Mouse (Mus musculus): ENCODE measurements around the gene Frmd4a. TPM values are rescaled to one million over a fixed set of nuclear protein-coding genes. Genes with fewer than 3 reads are reported as not detected.

The Frmd4a gene
- total and polyA plus RNA-seq, 3 experiments = 32.6 to 55.7 (median 43.6) TPM

DNA sequence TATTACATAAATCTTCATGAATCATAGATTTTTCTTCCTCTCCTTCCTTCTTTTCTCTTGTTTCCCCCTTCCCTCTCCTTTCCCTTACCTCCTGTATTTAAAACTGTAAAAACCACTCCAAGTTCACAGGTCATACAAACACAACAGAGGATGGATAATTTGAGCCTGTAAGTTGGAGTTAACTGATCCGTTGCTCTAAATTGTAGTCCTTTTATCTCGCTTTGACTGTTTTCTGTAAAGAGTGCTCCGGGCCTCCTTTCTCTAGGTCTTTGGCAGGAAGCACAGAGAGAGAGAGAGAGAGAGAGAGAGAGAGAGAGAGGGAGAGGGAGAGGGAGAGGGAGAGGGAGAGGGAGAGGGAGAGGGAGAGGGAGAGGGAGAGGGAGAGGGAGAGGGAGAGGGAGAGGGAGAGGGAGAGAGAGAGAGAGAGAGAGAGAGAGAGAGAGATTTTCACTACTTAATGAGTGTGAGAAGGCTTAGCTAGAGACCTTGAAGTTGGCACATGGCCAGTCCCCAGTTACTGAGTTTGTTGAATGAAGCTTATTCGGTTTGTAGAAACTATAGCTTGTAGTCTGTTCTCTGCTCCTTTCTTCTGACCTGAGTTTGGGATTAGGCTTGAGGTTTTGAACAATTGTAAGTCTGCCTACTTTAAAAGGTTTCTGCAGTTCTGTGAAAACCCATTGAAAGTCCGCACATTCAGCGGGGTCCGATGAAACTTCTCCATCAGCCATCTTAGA, 499.5 kb downstream of the Frmd4a start:
- H3K9me3 ChIP-seq (replicated peaks) = no peaks in the 10 kb centered on the region
- H3K4me1 ChIP-seq (ENCODE audit: insufficient read depth, low read depth, low read length) = no peaks in the 10 kb centered on the region
- H3K27me3 ChIP-seq (ENCODE audit: insufficient read depth, low read length) = peaks cover 25% of the 10 kb centered on the region
- no peaks in the 10 kb centered on the region for H3K36me3 ChIP-seq (replicated peaks)
- ATAC-seq (ENCODE audit: extremely low read depth, insufficient number of reproducible peaks, low FRiP score, poor library complexity, severe bottlenecking) = no peak
- no peak for DNase-seq (ENCODE audit: low spot score)
- TF ChIP-seq GATA2 (IDR thresholded peaks at IDR 0.05; ENCODE audit: borderline replicate concordance, low read depth, low read length) (no peak), TAL1 (conservative IDR thresholded peaks at IDR 0.05; ENCODE audit: low read depth, low read length) (no peak), CTCF (IDR thresholded peaks at IDR 0.05; ENCODE audit: low read depth, low read length) (no peak), GATA1 (IDR thresholded peaks at IDR 0.05; ENCODE audit: borderline replicate concordance, low read length) (no peak), POLR2AphosphoS5 (IDR thresholded peaks at IDR 0.05; ENCODE audit: insufficient replicate concordance, low read depth, low read length) (no peak)
- H3K4me3 ChIP-seq (ENCODE audit: low read depth, low read length) = no peak overlapping the region

GRCm38 (mm10) chr2:4517553-4518125, 500.1 kb downstream of the Frmd4a start:
- ATAC-seq (ENCODE audit: extremely low read depth, insufficient number of reproducible peaks, low FRiP score, poor library complexity, severe bottlenecking) (no peak), DNase-seq (ENCODE audit: low spot score) (no peak)
- no peaks in the 10 kb centered on the region for H3K36me3 ChIP-seq (replicated peaks)
- H3K4me3 ChIP-seq (ENCODE audit: low read depth, low read length) = no peak overlapping the region
- TF ChIP-seq GATA1 (IDR thresholded peaks at IDR 0.05; ENCODE audit: borderline replicate concordance, low read length) = no peak
- no peak for TF ChIP-seq POLR2AphosphoS5 (IDR thresholded peaks at IDR 0.05; ENCODE audit: insufficient replicate concordance, low read depth, low read length)
- TF ChIP-seq GATA2 (IDR thresholded peaks at IDR 0.05; ENCODE audit: borderline replicate concordance, low read depth, low read length) = no peak
- TF ChIP-seq CTCF (IDR thresholded peaks at IDR 0.05; ENCODE audit: low read depth, low read length) = no peak
- TF ChIP-seq TAL1 (conservative IDR thresholded peaks at IDR 0.05; ENCODE audit: low read depth, low read length) = no peak
- H3K9me3 ChIP-seq (replicated peaks) = no peaks in the 10 kb centered on the region
- peaks cover 24% of the 10 kb centered on the region for H3K27me3 ChIP-seq (ENCODE audit: insufficient read depth, low read length)
- no peaks in the 10 kb centered on the region for H3K4me1 ChIP-seq (ENCODE audit: insufficient read depth, low read depth, low read length)

DNA sequence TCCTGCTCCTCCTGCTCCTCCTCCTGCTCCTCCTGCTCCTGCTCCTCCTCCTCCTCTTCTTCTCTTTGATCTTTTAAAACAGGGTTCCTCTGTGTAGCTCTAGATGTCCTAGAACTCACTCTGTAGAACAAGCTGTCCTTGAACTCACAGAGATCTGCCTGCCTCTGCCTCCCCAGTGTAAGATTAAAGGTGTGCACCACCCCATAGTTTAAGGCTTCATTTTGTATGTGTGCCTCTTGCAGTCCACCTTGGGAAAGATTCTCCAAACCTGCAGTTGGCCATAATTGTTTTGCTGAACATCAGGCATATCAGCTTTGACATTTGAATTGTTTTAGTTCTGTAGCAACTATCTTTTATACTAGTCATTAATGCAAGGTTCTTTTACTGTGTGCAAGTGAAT, 501.0 kb downstream of the Frmd4a start:
- H3K9me3 ChIP-seq (replicated peaks) = no peaks in the 10 kb centered on the region
- H3K27me3 ChIP-seq (ENCODE audit: insufficient read depth, low read length) = peaks cover 23% of the 10 kb centered on the region
- no peak for TF ChIP-seq POLR2AphosphoS5 (IDR thresholded peaks at IDR 0.05; ENCODE audit: insufficient replicate concordance, low read depth, low read length)
- TF ChIP-seq TAL1 (conservative IDR thresholded peaks at IDR 0.05; ENCODE audit: low read depth, low read length) = no peak
- TF ChIP-seq CTCF (IDR thresholded peaks at IDR 0.05; ENCODE audit: low read depth, low read length) = no peak
- TF ChIP-seq GATA2 (IDR thresholded peaks at IDR 0.05; ENCODE audit: borderline replicate concordance, low read depth, low read length) = no peak
- no peak for TF ChIP-seq GATA1 (IDR thresholded peaks at IDR 0.05; ENCODE audit: borderline replicate concordance, low read length)
- H3K4me3 ChIP-seq (ENCODE audit: low read depth, low read length) = no peak overlapping the region
- H3K36me3 ChIP-seq (replicated peaks) = no peaks in the 10 kb centered on the region
- H3K4me1 ChIP-seq (ENCODE audit: insufficient read depth, low read depth, low read length) = no peaks in the 10 kb centered on the region
- ATAC-seq (ENCODE audit: extremely low read depth, insufficient number of reproducible peaks, low FRiP score, poor library complexity, severe bottlenecking) = no peak
- no peak for DNase-seq (ENCODE audit: low spot score)

DNA sequence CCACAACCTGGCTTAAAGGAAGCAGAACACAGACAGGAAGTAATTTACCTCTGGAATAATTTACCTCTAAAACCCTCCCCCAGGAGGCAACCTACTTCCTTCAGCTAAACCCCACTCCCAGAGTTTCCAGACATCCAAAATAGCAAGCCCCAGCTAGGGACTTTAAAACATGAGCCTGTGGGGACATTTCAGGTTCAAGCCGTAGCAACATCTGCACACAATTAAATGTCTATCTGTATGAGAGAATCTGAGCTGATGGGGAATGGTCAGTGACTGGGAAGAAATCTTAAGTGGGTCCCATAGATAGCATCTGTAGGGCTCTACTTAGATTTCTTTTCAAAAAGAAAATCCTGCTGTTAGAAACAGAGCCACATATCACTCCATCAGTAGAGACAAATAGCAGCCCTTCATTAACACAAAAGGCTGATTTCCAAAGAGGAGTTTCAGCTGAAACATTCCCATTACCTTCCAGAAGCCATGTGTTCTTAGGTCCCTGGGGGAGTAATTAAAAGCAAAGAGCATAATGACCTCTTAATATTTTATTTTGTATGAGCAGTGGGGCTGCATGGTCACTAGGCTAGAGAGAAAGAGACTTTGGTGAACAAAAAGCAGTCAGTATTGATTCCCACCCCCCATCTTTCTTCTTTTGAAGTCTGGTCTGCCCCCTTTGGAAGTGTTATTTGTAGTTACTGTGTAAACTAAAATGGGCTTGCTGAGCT, 505.4 kb downstream of the Frmd4a start:
- H3K9me3 ChIP-seq (replicated peaks) = 0 out of 2 replicates have a peak, but pooled peaks cover 2% of the 10 kb centered on the region
- H3K4me3 ChIP-seq (ENCODE audit: low read depth, low read length) = no peak overlapping the region
- H3K27me3 ChIP-seq (ENCODE audit: insufficient read depth, low read length) = 0 out of 2 replicates have a peak, but pooled peaks cover 3% of the 10 kb centered on the region
- no peaks in the 10 kb centered on the region for H3K4me1 ChIP-seq (ENCODE audit: insufficient read depth, low read depth, low read length)
- TF ChIP-seq GATA1 (IDR thresholded peaks at IDR 0.05; ENCODE audit: borderline replicate concordance, low read length) (no peak), GATA2 (IDR thresholded peaks at IDR 0.05; ENCODE audit: borderline replicate concordance, low read depth, low read length) (no peak), POLR2AphosphoS5 (IDR thresholded peaks at IDR 0.05; ENCODE audit: insufficient replicate concordance, low read depth, low read length) (no peak), TAL1 (conservative IDR thresholded peaks at IDR 0.05; ENCODE audit: low read depth, low read length) (no peak), CTCF (IDR thresholded peaks at IDR 0.05; ENCODE audit: low read depth, low read length) (no peak)
- ATAC-seq (ENCODE audit: extremely low read depth, insufficient number of reproducible peaks, low FRiP score, poor library complexity, severe bottlenecking) (no peak), DNase-seq (ENCODE audit: low spot score) (no peak)
- no peaks in the 10 kb centered on the region for H3K36me3 ChIP-seq (replicated peaks)

DNA sequence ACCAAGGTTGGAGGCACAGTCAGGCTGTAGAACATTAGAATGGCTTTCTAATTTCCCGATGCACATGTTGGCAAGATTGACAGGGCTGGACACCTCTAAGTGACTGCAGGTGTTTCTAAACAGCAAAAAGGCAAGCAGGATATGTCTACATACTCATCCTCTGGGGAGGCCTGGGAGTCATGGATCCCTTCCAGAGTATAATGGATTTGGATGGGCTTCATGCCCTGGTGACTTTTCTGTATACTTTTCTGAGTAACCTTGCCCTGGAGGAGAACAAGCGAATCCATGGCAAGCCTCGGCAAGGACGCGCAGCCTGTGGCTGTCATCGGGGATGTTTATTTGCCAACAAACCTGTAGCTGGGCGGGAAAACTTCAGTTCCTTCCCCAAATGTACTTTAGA, 509.6 kb downstream of the Frmd4a start:
- H3K36me3 ChIP-seq (replicated peaks) = no peaks in the 10 kb centered on the region
- H3K4me3 ChIP-seq (ENCODE audit: low read depth, low read length) = no peak overlapping the region

More for the DNA sequence above, 509.6 kb downstream of the Frmd4a start:
- DNase-seq (ENCODE audit: low spot score) = no peak
- Histone ChIP-seq H3K9me3 (replicated peaks) (0 out of 2 replicates have a peak, but pooled peaks cover 2% of the 10 kb centered on the region), H3K4me1 (ENCODE audit: insufficient read depth, low read depth, low read length) (peaks cover 6% of the 10 kb centered on the region), H3K27me3 (ENCODE audit: insufficient read depth, low read length) (peaks cover 24% of the 10 kb centered on the region)
- no peak for TF ChIP-seq CTCF (IDR thresholded peaks at IDR 0.05; ENCODE audit: low read depth, low read length)
- TF ChIP-seq GATA2 (IDR thresholded peaks at IDR 0.05; ENCODE audit: borderline replicate concordance, low read depth, low read length) = no peak
- TF ChIP-seq GATA1 (IDR thresholded peaks at IDR 0.05; ENCODE audit: borderline replicate concordance, low read length) = no peak
- no peak for TF ChIP-seq POLR2AphosphoS5 (IDR thresholded peaks at IDR 0.05; ENCODE audit: insufficient replicate concordance, low read depth, low read length)
- TF ChIP-seq TAL1 (conservative IDR thresholded peaks at IDR 0.05; ENCODE audit: low read depth, low read length) = no peak
- ATAC-seq (ENCODE audit: extremely low read depth, insufficient number of reproducible peaks, low FRiP score, poor library complexity, severe bottlenecking) = no peak

Data from G1E (cell line).